Comparison of ENCODE assay signal across 22 mouse cellular contexts in genomic region chr9:71379731-71380250, GRCm38 (mm10).
"Had no signal": no experiment of that assay in that cellular context is flagged by ENCODE, and none has a peak within 500 bp of the region (broad histone marks: within the 10 kb centered on the region; RNA-seq: fewer than 3 reads in every experiment).

No protein-coding gene starts in this region.

- H3K27ac ChIP-seq: limb, embryonic 12.5 days; limb, embryonic 15.5 days; liver, embryonic 14.5 days; midbrain, embryonic 10.5 days; midbrain, embryonic 13.5 days; neural tube, embryonic 13.5 days; stomach, embryonic 15.5 days had no signal

- H3K9me3 ChIP-seq: limb, embryonic 12.5 days; limb, embryonic 15.5 days; midbrain, embryonic 10.5 days; midbrain, embryonic 13.5 days; neural tube, embryonic 13.5 days; stomach, embryonic 15.5 days had no signal

- H3K4me2 ChIP-seq: limb, embryonic 12.5 days; limb, embryonic 15.5 days; liver, embryonic 11.5 days; lung, embryonic 14.5 days; midbrain, embryonic 13.5 days; neural tube, embryonic 13.5 days; stomach, embryonic 15.5 days had no signal

- ATAC-seq: liver, postnatal 0 days; lung, postnatal 0 days; midbrain, embryonic 13.5 days; midbrain, embryonic 16.5 days had no signal

- H3K27me3 ChIP-seq: limb, embryonic 12.5 days; limb, embryonic 15.5 days; midbrain, embryonic 13.5 days; neural tube, embryonic 13.5 days; stomach, embryonic 15.5 days had no signal

- DNase-seq: kidney, adult 9 months; kidney, postnatal 14 days; kidney, postnatal 4 days; left cerebral cortex, postnatal 4 days; liver, postnatal 0 days; lung, embryonic 14.5 days; retina, postnatal 1 day; right cerebral cortex, postnatal 25 days; spleen, adult 18-20 months; thymus, postnatal 25 days had no signal

- H3K9ac ChIP-seq: limb, embryonic 12.5 days; limb, embryonic 15.5 days; liver, embryonic 14.5 days; liver, postnatal 0 days; lung, embryonic 14.5 days; midbrain, embryonic 13.5 days; neural tube, embryonic 13.5 days; stomach, embryonic 15.5 days had no signal

- H3K36me3 ChIP-seq: limb, embryonic 12.5 days; limb, embryonic 15.5 days; midbrain, embryonic 10.5 days; midbrain, embryonic 13.5 days; neural tube, embryonic 13.5 days; stomach, embryonic 15.5 days had no signal

- H3K4me3 ChIP-seq: limb, embryonic 12.5 days; limb, embryonic 15.5 days; megakaryocyte, embryonic 14.5 days; midbrain, embryonic 10.5 days; midbrain, embryonic 13.5 days; myocyte; neural tube, embryonic 13.5 days; stomach, embryonic 15.5 days had no signal

- H3K4me1 ChIP-seq: limb, embryonic 12.5 days; limb, embryonic 15.5 days; megakaryocyte, embryonic 14.5 days; midbrain, embryonic 10.5 days; midbrain, embryonic 13.5 days; neural tube, embryonic 13.5 days; stomach, embryonic 15.5 days had no signal
